Mouse (Mus musculus) kidney, adult 8-10 months (tissue): ENCODE results near the gene Tnpo3.
A peak's percentile ranks its signal among the peaks of the same experiment; 100 is the strongest.
"Not testable (repeated sequence)": the region's sequence is repeated elsewhere in the genome, so short reads cannot be mapped to it uniquely, and the experiment has no call there.

Experiments used
- DNase-seq, 2 experiments: peaks; one replicate each; pipeline ENCODE4 v3.0.0; 2022

Tnpo3 gene

GRCm38 (mm10) chr6:29620176-29620575, 10.5 kb upstream of the Tnpo3 start:
- DNase-seq, result peak; percentile 21 to 39

GRCm38 (mm10) chr6:29610020-29610640, 443 bp upstream of the Tnpo3 start:
- not testable (repeated sequence) for DNase-seq

GRCm38 (mm10) chr6:29600188-29600587, 9.5 kb downstream of the Tnpo3 start:
- no peak for DNase-seq

- DNase-seq, result no peak
Observed at GRCm38 (mm10) chr6:29595656-29596055, 14.0 kb downstream of the Tnpo3 start.

GRCm38 (mm10) chr6:29581202-29581601, 28.5 kb downstream of the Tnpo3 start:
- no peak for DNase-seq

- DNase-seq, result no peak
Observed at GRCm38 (mm10) chr6:29580770-29581169, 28.9 kb downstream of the Tnpo3 start.

- not testable (repeated sequence) for DNase-seq
Observed at GRCm38 (mm10) chr6:29576388-29576787, 33.3 kb downstream of the Tnpo3 start.

GRCm38 (mm10) chr6:29557112-29557511, 52.6 kb downstream of the Tnpo3 start:
- no peak for DNase-seq

GRCm38 (mm10) chr6:29552526-29552925, 57.2 kb downstream of the Tnpo3 start:
- no peak for DNase-seq

- no peak for DNase-seq
Observed at GRCm38 (mm10) chr6:29548086-29548485, 61.6 kb downstream of the Tnpo3 start.

- DNase-seq, result no peak
Observed at GRCm38 (mm10) chr6:29547582-29547981, 62.1 kb downstream of the Tnpo3 start.

- no peak for DNase-seq
Observed at GRCm38 (mm10) chr6:29545611-29546010, 64.1 kb downstream of the Tnpo3 start.

- peak in 1 of 2 experiments; percentile 54 for DNase-seq
Observed at GRCm38 (mm10) chr6:29540956-29541355, 68.7 kb downstream of the Tnpo3 start.

GRCm38 (mm10) chr6:29540223-29540622, 69.5 kb downstream of the Tnpo3 start:
- no peak for DNase-seq

- no peak for DNase-seq
Observed at GRCm38 (mm10) chr6:29539502-29539901, 70.2 kb downstream of the Tnpo3 start.

GRCm38 (mm10) chr6:29537221-29537620, 72.5 kb downstream of the Tnpo3 start:
- no peak for DNase-seq

- no peak for DNase-seq
Observed at GRCm38 (mm10) chr6:29536651-29537193, 73.0 kb downstream of the Tnpo3 start.

- peak; percentile 46 to 65 for DNase-seq
Observed at GRCm38 (mm10) chr6:29535316-29535715, 74.4 kb downstream of the Tnpo3 start.

- DNase-seq, result no peak
Observed at GRCm38 (mm10) chr6:29530050-29530449, 79.6 kb downstream of the Tnpo3 start.

- no peak for DNase-seq
Observed at GRCm38 (mm10) chr6:29529444-29529820, 80.3 kb downstream of the Tnpo3 start.

- no peak for DNase-seq
Observed at GRCm38 (mm10) chr6:29528561-29529443, 80.9 kb downstream of the Tnpo3 start.

- DNase-seq, result no peak
Observed at GRCm38 (mm10) chr6:29528165-29528505, 81.6 kb downstream of the Tnpo3 start.

GRCm38 (mm10) chr6:29527361-29528164, 82.1 kb downstream of the Tnpo3 start:
- DNase-seq, result no peak
